Mouse (Mus musculus): ENCODE results near the gene Rrp9.

- TF ChIP-seq CTCF (IDR thresholded peaks at IDR 0.05; ENCODE audit: extremely low read depth, insufficient read depth, low read length): no peak
- TF ChIP-seq POLR2A (IDR thresholded peaks at IDR 0.05; ENCODE audit: extremely low read depth, insufficient read depth, low read length): no peak
Observed at GRCm38 (mm10) chr9:106450661-106451060, 25.1 kb upstream of the Rrp9 start.
